Mouse (Mus musculus) embryonic facial prominence, embryonic 15.5 days (tissue): ENCODE data around the gene Cwc15. TPM values are rescaled to one million over a fixed set of nuclear protein-coding genes. Genes with fewer than 3 reads are reported as not detected.

Experiments used
- ATAC-seq: fragments of 200-750 bp; cut with Nextera tagmentation; 2 replicates; pipeline ENCODE4 v1.8.0; 2017; ENCODE audit warnings: low read depth, moderate TSS enrichment; ENCODE audit not compliant: insufficient number of reproducible peaks, low FRiP score, low TSS enrichment
- H3K27ac ChIP-seq: fragments of 300-500 bp; sonication (generic); replicated peaks from 2 replicates; pipeline ENCODE4 v1.5.1; 2015; ENCODE audit warnings: mild to moderate bottlenecking, inconsistent platforms
- H3K27me3 ChIP-seq: fragments of 300-500 bp; sonication (generic); 2 replicates; pipeline ENCODE4 v1.6.1; 2015; ENCODE audit warnings: inconsistent platforms
- H3K36me3 ChIP-seq: fragments of 300-500 bp; sonication (generic); 2 replicates; pipeline ENCODE4 v1.6.1; 2015; ENCODE audit warnings: mild to moderate bottlenecking, inconsistent platforms
- H3K4me1 ChIP-seq: fragments of 300-500 bp; sonication (generic); 2 replicates; pipeline ENCODE4 v1.6.1; 2015; ENCODE audit warnings: inconsistent platforms
- H3K4me2 ChIP-seq: fragments of 300-500 bp; sonication (generic); replicated peaks from 2 replicates; pipeline ENCODE4 v1.6.1; 2015; ENCODE audit warnings: mild to moderate bottlenecking, inconsistent platforms
- H3K4me3 ChIP-seq: fragments of 300-500 bp; sonication (generic); replicated peaks from 2 replicates; pipeline ENCODE4 v1.5.1; 2015; ENCODE audit warnings: mild to moderate bottlenecking, inconsistent platforms
- H3K9ac ChIP-seq: fragments of 300-500 bp; sonication (generic); 2 replicates; pipeline ENCODE4 v1.6.1; 2015; ENCODE audit warnings: inconsistent platforms
- H3K9me3 ChIP-seq: fragments of 300-500 bp; sonication (generic); replicated peaks from 2 replicates; pipeline ENCODE4 v1.6.1; 2016; ENCODE audit warnings: inconsistent platforms
- WGBS: fragments of 180-500 bp; shearing (Covaris S2); methylation state at CpG from one replicate; pipeline ENCODE4 v1.1.7; 2015; 5-methylcytosine and 5-hydroxymethylcytosine counted together
- polyA plus RNA-seq: library from polyadenylated mRNA; unstranded; fragments of >200 nt; fragmentation: Nextera tagmentation; extraction: Ambion mirVana; gene quantifications from 2 replicates; pipeline ENCODE4 v1.2.1, GENCODE M21; 2015

Cwc15 gene
- polyA plus RNA-seq, 1 experiment from 2014 or later, result 152 TPM

GRCm38 (mm10) chr9:14558332-14558731 is 57.9 kb downstream of the Cwc15 start:
- Histone ChIP-seq H3K27me3 (no peaks in the 10 kb centered on the region), H3K9me3 (no peaks in the 10 kb centered on the region), H3K36me3 (peaks cover 86% of the 10 kb centered on the region), H3K4me2 (no peak overlapping the region), H3K9ac (no peak overlapping the region), H3K4me3 (no peak overlapping the region), H3K27ac (no peak overlapping the region), H3K4me1 (peaks cover 17% of the 10 kb centered on the region; the same call in 1 of the 2 replicates)
- ATAC-seq, result no peak
- 90% methylated on average over 10 of the region's 10 CpGs for WGBS

GRCm38 (mm10) chr9:14559430-14559829 is 59.0 kb downstream of the Cwc15 start:
- 47% methylated on average over 10 of the region's 10 CpGs for WGBS
- Histone ChIP-seq H3K27ac (no peak overlapping the region), H3K36me3 (peaks cover 86% of the 10 kb centered on the region), H3K4me2 (no peak overlapping the region), H3K27me3 (no peaks in the 10 kb centered on the region), H3K9me3 (no peaks in the 10 kb centered on the region), H3K4me3 (no peak overlapping the region), H3K9ac (no peak overlapping the region), H3K4me1 (peaks cover 17% of the 10 kb centered on the region; the same call in 1 of the 2 replicates)
- peak; percentile 74; the same call in 1 of the 2 replicates for ATAC-seq

GRCm38 (mm10) chr9:14559996-14560395 is 59.6 kb downstream of the Cwc15 start:
- Histone ChIP-seq H3K27ac (peak overlapping the region; percentile 28; the same call in 1 of the 2 replicates), H3K4me3 (no peak overlapping the region), H3K27me3 (no peaks in the 10 kb centered on the region), H3K4me1 (peaks cover 17% of the 10 kb centered on the region; the same call in 1 of the 2 replicates), H3K4me2 (no peak overlapping the region), H3K9ac (no peak overlapping the region), H3K36me3 (peaks cover 87% of the 10 kb centered on the region), H3K9me3 (no peaks in the 10 kb centered on the region)
- 74% methylated on average over 9 of the region's 9 CpGs for WGBS
- no peak for ATAC-seq

Other genes starting within 250 kb of the Cwc15 start
- gene Sesn3, start 225.6 kb upstream of the Cwc15 start, polyA plus RNA-seq, result 16.2 and 17.7 TPM in 2 replicates
- gene Endod1, start 119.1 kb upstream of the Cwc15 start, polyA plus RNA-seq, result 24.8 and 25.0 TPM in 2 replicates
- gene Kdm4d, start 135 bp upstream of the Cwc15 start, polyA plus RNA-seq, result 0.55 and 0.85 TPM in 2 replicates
- 34.2 and 38.9 TPM in 2 replicates for gene Amotl1, start 144.4 kb downstream of the Cwc15 start, polyA plus RNA-seq
- gene Piwil4, start 240.1 kb downstream of the Cwc15 start, polyA plus RNA-seq, result 0.08 and 0.11 TPM in 2 replicates